Mouse (Mus musculus) heart, postnatal 0 days (tissue): Measurements from ENCODE around the gene Fam102a. TPM values are rescaled to one million over a fixed set of nuclear protein-coding genes. Genes with fewer than 3 reads are reported as not detected.
A peak's percentile ranks its signal among the peaks of the same experiment; 100 is the strongest.

Experiments
- ATAC-seq: fragments of 200-750 bp; cut with Nextera tagmentation; 2 replicates; pipeline ENCODE4 v1.8.0; 2017; ENCODE audit warnings: low read depth, moderate number of reproducible peaks, moderate library complexity; ENCODE audit not compliant: insufficient read depth
- DNase-seq: peaks from one replicate; pipeline ENCODE4 v3.0.0-alpha.2; 2016; ENCODE audit warnings: low spot score
- H3K27ac ChIP-seq: fragments of 300-500 bp; sonication (generic); 2 replicates; pipeline ENCODE4 v1.5.1; 2014; ENCODE audit warnings: low read depth, mild to moderate bottlenecking
- H3K27me3 ChIP-seq: fragments of 300-500 bp; sonication (generic); 2 replicates; pipeline ENCODE4 v1.6.1; 2014; ENCODE audit warnings: low read length, mixed read lengths; ENCODE audit not compliant: control insufficient read depth, insufficient read depth
- H3K36me3 ChIP-seq: fragments of 300-500 bp; sonication (generic); replicated peaks from 2 replicates; pipeline ENCODE4 v1.6.1; 2014; ENCODE audit warnings: low read length, mixed read lengths; ENCODE audit not compliant: control insufficient read depth, insufficient read depth
- H3K4me1 ChIP-seq: fragments of 300-500 bp; sonication (generic); 2 replicates; pipeline ENCODE4 v1.6.1; 2014; ENCODE audit warnings: antibody characterized with exemption; ENCODE audit not compliant: control insufficient read depth, insufficient read depth
- H3K4me2 ChIP-seq: fragments of 300-500 bp; sonication (generic); 2 replicates; pipeline ENCODE4 v1.6.1; 2014; ENCODE audit warnings: low read depth, mild to moderate bottlenecking, low read length, moderate library complexity
- H3K4me3 ChIP-seq: fragments of 300-500 bp; sonication (generic); 2 replicates; pipeline ENCODE4 v1.5.1; 2014; ENCODE audit warnings: low read depth, low read length
- H3K9ac ChIP-seq: fragments of 300-500 bp; sonication (generic); replicated peaks from 2 replicates; pipeline ENCODE4 v1.6.1; 2014; ENCODE audit warnings: low read depth, low read length, mixed read lengths
- H3K9me3 ChIP-seq: fragments of 300-500 bp; sonication (generic); replicated peaks from 2 replicates; pipeline ENCODE4 v1.6.1; 2016; ENCODE audit warnings: low read length; ENCODE audit not compliant: control insufficient read depth
- CTCF ChIP-seq: IDR thresholded peaks from 2 replicates; pipeline ENCODE4 v1.5.1; 2016; ENCODE audit warnings: antibody characterized with exemption, control low read depth, low read depth
- EP300 ChIP-seq: IDR thresholded peaks from 2 replicates; pipeline ENCODE4 v1.6.1; 2016; ENCODE audit warnings: antibody characterized with exemption, low read depth
- WGBS: fragments of 180-500 bp; shearing (Covaris S2); extraction: QIAGEN DNeasy Blood & Tissue Kit; methylation state at CpG from one replicate; pipeline ENCODE4 v1.1.7; 2014; 5-methylcytosine and 5-hydroxymethylcytosine counted together
- polyA plus RNA-seq: library from polyadenylated mRNA; unstranded; fragments of >200 nt; fragmentation: Nextera tagmentation; extraction: Ambion mirVana; gene quantifications from 2 replicates; pipeline ENCODE4 v1.2.1, GENCODE M21; 2015
- total RNA-seq: library from RNA; depleted of rRNA; stranded (reverse); fragments of >200 nt; gene quantifications from 2 replicates; pipeline ENCODE4 v1.2.3, GENCODE M21; 2014; ENCODE audit warnings: low replicate concordance

The Fam102a gene
- total and polyA plus RNA-seq, 2 experiments from 2014 or later: 2.8 to 12.3 TPM

- Histone ChIP-seq H3K4me1 (peaks cover 7% of the 10 kb centered on the region; the same call in 1 of the 2 replicates), H3K4me2 (no peak overlapping the region), H3K9me3 (no peaks in the 10 kb centered on the region), H3K27ac (no peak overlapping the region), H3K27me3 (peaks cover 19% of the 10 kb centered on the region), H3K9ac (no peak overlapping the region), H3K4me3 (no peak overlapping the region), H3K36me3 (peaks cover 15% of the 10 kb centered on the region; the same call in 1 of the 2 replicates)
- DNase-seq (no peak), ATAC-seq (no peak)
- WGBS: 83% methylated on average over 9 of the region's 9 CpGs
- TF ChIP-seq EP300 (no peak), CTCF (no peak)
These were observed 41.4 kb downstream of the Fam102a start for GRCm38 (mm10) chr2:32576532-32576931.

- WGBS: 40% methylated on average over 23 of the region's 30 CpGs
- Histone ChIP-seq H3K4me2 (no peak overlapping the region), H3K36me3 (peaks cover 3% of the 10 kb centered on the region; the same call in 1 of the 2 replicates), H3K4me1 (0 out of 2 replicates have a peak, but pooled peaks cover 5% of the 10 kb centered on the region), H3K9me3 (no peaks in the 10 kb centered on the region), H3K9ac (no peak overlapping the region), H3K4me3 (no peak overlapping the region), H3K27ac (no peak overlapping the region), H3K27me3 (peaks cover 19% of the 10 kb centered on the region)
- TF ChIP-seq EP300 (no peak), CTCF (no peak)
- ATAC-seq (no peak), DNase-seq (no peak)
These were observed 43.3 kb downstream of the Fam102a start for GRCm38 (mm10) chr2:32578146-32579046.

GRCm38 (mm10) chr2:32581450-32582095, 46.4 kb downstream of the Fam102a start:
- Histone ChIP-seq H3K9ac (no peak overlapping the region), H3K36me3 (no peaks in the 10 kb centered on the region), H3K4me2 (peak overlapping the region; percentile 24; the same call in 1 of the 2 replicates), H3K4me3 (no peak overlapping the region), H3K4me1 (peaks cover 2% of the 10 kb centered on the region; the same call in 1 of the 2 replicates), H3K9me3 (no peaks in the 10 kb centered on the region), H3K27ac (no peak overlapping the region), H3K27me3 (peaks cover 11% of the 10 kb centered on the region; the same call in 1 of the 2 replicates)
- WGBS: 44% methylated on average over 19 of the region's 19 CpGs
- no peak for TF ChIP-seq EP300
- TF ChIP-seq CTCF: no peak; the same call in 1 of the 2 replicates
- ATAC-seq: no peak
- DNase-seq: no peak

GRCm38 (mm10) chr2:32582830-32583799, 48.0 kb downstream of the Fam102a start:
- WGBS: 13% methylated on average over 37 of the region's 37 CpGs
- H3K27me3 ChIP-seq: peaks cover 11% of the 10 kb centered on the region; the same call in 1 of the 2 replicates
- H3K36me3 ChIP-seq: no peaks in the 10 kb centered on the region
- peaks cover 6% of the 10 kb centered on the region for H3K4me1 ChIP-seq
- no peak overlapping the region for H3K27ac ChIP-seq
- peak overlapping the region; percentile 5; the same call in 1 of the 2 replicates for H3K4me3 ChIP-seq
- H3K9me3 ChIP-seq: no peaks in the 10 kb centered on the region
- no peak overlapping the region for H3K9ac ChIP-seq
- TF ChIP-seq EP300 (no peak), CTCF (peak; percentile 96)
- peak; percentile 92 for DNase-seq
- peak overlapping the region; percentile 45 for H3K4me2 ChIP-seq
- peak; percentile 67 for ATAC-seq
